Mouse (Mus musculus): Measurements from ENCODE around the gene Atp1a1. TPM values are rescaled to one million over a fixed set of nuclear protein-coding genes. Genes with fewer than 3 reads are reported as not detected.

The Atp1a1 gene
- polyA plus RNA-seq, 1 experiment from 2014 or later, result 150 TPM

DNA sequence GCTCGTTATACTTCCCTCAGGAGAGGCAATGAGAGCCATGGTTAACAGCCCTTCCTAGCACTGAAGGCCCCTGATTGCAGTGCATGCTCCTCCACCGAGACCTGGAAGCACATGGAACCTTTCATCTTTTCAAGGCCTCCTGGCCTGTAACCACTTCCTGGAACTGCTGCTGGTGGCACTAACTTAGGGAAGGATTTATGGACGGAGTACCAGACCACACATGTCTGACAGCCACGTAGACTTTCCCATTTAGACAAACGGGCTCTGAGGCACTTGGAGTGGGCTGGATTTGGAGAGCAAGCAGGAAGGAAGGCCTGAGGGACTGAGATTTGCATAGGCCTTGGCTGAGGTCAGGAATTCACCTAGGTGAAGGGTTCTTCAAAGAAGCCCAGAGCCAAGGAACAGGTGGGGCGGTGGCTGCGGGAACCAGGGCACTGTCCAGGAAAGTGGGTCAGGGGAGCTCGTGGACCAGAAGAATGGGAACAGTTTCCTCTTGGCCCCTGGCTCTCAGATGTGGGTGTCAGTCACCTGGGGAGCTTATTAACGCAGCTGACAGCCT lies 28.9 kb downstream of the Atp1a1 start:
- TF ChIP-seq CTCF (IDR thresholded peaks at IDR 0.05; ENCODE audit: low read depth), result no peak
- no peaks in the 10 kb centered on the region for H3K9me3 ChIP-seq (ENCODE audit: low read depth, low read length)
- WGBS, result 66% methylated on average over 9 of the region's 9 CpGs
- no peak overlapping the region for H3K4me3 ChIP-seq (ENCODE audit: low read depth, low read length)
- no peak for ATAC-seq (ENCODE audit: insufficient read depth)
- no peaks in the 10 kb centered on the region for H3K4me1 ChIP-seq (ENCODE audit: insufficient read depth)
- no peak for DNase-seq
- no peak overlapping the region for H3K9ac ChIP-seq
- no peaks in the 10 kb centered on the region for H3K27me3 ChIP-seq (ENCODE audit: insufficient read depth, low read length)
- H3K4me2 ChIP-seq, result no peak overlapping the region
- H3K27ac ChIP-seq (ENCODE audit: low read depth), result no peak overlapping the region
- peaks cover 58% of the 10 kb centered on the region for H3K36me3 ChIP-seq (ENCODE audit: insufficient read depth)

DNA sequence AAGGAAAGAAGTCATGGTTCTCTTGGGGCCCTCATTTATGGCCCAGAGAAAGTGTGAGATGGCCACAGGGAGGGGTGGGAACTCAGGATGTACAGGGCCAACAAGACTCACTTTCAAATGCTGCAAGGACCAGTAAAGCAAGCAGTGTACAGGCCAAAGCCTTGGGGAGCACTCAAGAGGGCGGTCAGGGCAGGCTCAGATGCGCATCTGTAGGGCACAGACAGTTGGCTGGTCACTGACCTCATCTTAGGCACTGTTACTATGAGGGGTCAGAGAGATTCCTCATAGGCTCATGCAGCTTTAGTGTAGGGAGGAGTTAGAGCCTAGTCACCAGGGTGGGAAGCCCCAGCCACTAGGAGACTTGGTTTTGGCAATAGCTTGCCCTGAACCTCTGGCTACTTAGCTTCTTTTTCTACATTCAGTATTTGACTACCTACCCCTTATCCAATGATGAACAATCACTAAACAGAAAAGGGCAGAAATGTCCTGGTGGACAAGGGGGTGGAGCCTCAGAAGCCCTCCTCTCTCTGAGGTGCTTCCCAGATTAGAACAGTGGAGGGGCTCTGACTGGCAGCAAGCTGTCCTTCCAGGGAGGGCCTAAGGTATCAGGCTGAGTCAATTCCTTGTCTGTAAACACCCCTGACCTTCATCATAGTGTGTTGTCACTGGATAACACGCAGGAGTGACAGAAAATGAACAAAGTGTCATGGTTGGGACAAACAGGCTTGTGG lies 29.9 kb downstream of the Atp1a1 start:
- H3K4me2 ChIP-seq, result no peak overlapping the region
- peaks cover 48% of the 10 kb centered on the region for H3K36me3 ChIP-seq (ENCODE audit: insufficient read depth)
- H3K9ac ChIP-seq, result no peak overlapping the region
- H3K4me3 ChIP-seq (ENCODE audit: low read depth, low read length), result no peak overlapping the region
- no peak overlapping the region for H3K27ac ChIP-seq (ENCODE audit: low read depth)
- ATAC-seq (ENCODE audit: insufficient read depth) (no peak), DNase-seq (no peak)
- WGBS, result 75% methylated on average over 3 of the region's 3 CpGs
- H3K4me1 ChIP-seq (ENCODE audit: insufficient read depth), result no peaks in the 10 kb centered on the region
- no peaks in the 10 kb centered on the region for H3K27me3 ChIP-seq (ENCODE audit: insufficient read depth, low read length)
- H3K9me3 ChIP-seq (ENCODE audit: low read depth, low read length), result no peaks in the 10 kb centered on the region
- TF ChIP-seq CTCF (IDR thresholded peaks at IDR 0.05; ENCODE audit: low read depth), result no peak

DNA sequence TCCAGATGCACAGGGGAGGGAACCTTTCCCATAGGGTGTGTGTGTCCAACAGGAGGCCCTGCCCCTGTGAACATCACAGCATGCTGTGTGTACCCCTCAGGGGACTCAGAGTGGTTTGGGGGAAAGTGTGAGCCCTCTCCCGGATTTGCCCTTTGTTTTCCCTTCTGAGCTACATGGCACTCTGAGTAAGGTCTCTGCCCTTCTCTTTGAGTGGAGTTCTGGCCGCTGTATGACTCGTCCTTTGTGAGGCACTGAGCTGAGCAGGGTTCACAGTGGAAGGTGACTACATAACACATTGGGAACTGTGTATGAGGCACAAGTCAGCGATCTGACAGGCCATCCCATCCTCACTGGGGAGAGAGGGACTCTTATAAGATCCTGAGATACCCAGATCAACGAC lies 31.5 kb downstream of the Atp1a1 start:
- Histone ChIP-seq H3K27me3 (ENCODE audit: insufficient read depth, low read length) (no peaks in the 10 kb centered on the region), H3K36me3 (ENCODE audit: insufficient read depth) (peaks cover 32% of the 10 kb centered on the region), H3K4me2 (no peak overlapping the region), H3K4me1 (ENCODE audit: insufficient read depth) (no peaks in the 10 kb centered on the region), H3K9me3 (ENCODE audit: low read depth, low read length) (no peaks in the 10 kb centered on the region), H3K4me3 (ENCODE audit: low read depth, low read length) (no peak overlapping the region), H3K27ac (ENCODE audit: low read depth) (no peak overlapping the region), H3K9ac (no peak overlapping the region)
- TF ChIP-seq CTCF (IDR thresholded peaks at IDR 0.05; ENCODE audit: low read depth), result no peak
- DNase-seq, result no peak
- no peak for ATAC-seq (ENCODE audit: insufficient read depth)
- WGBS, result 55% methylated on average over 5 of the region's 5 CpGs

DNA sequence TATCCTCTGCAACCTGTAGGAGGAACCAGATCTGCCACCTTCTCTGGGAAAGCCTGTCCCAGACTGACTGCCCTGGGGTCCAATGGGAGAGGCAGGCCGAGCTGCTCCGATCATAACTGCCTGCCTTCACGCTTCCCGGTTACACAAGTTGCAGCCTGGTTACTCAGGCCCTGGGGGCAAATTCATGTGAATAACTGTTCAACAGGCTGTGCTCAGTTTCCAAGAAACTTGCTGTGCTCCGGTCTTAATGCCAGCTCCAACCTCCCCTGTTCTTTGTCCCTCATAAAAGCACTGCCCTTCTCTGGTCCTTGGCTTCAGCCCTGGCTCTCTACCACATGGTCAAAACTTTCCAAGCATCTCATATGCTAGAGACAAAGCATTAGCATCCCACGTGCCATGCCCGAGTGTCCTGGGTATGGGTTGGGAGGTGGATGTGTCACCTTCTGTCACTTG lies 32.3 kb downstream of the Atp1a1 start:
- DNase-seq, result no peak
- no peaks in the 10 kb centered on the region for H3K9me3 ChIP-seq (ENCODE audit: low read depth, low read length)
- H3K4me2 ChIP-seq, result no peak overlapping the region
- no peak for TF ChIP-seq CTCF (IDR thresholded peaks at IDR 0.05; ENCODE audit: low read depth)
- H3K4me1 ChIP-seq (ENCODE audit: insufficient read depth), result no peaks in the 10 kb centered on the region
- no peaks in the 10 kb centered on the region for H3K27me3 ChIP-seq (ENCODE audit: insufficient read depth, low read length)
- H3K27ac ChIP-seq (ENCODE audit: low read depth), result peak overlapping the region; percentile 16; the same call in 1 of the 2 replicates
- 49% methylated on average over 7 of the region's 7 CpGs for WGBS
- no peak overlapping the region for H3K9ac ChIP-seq
- H3K4me3 ChIP-seq (ENCODE audit: low read depth, low read length), result no peak overlapping the region
- H3K36me3 ChIP-seq (ENCODE audit: insufficient read depth), result peaks cover 24% of the 10 kb centered on the region
- ATAC-seq (ENCODE audit: insufficient read depth), result no peak

DNA sequence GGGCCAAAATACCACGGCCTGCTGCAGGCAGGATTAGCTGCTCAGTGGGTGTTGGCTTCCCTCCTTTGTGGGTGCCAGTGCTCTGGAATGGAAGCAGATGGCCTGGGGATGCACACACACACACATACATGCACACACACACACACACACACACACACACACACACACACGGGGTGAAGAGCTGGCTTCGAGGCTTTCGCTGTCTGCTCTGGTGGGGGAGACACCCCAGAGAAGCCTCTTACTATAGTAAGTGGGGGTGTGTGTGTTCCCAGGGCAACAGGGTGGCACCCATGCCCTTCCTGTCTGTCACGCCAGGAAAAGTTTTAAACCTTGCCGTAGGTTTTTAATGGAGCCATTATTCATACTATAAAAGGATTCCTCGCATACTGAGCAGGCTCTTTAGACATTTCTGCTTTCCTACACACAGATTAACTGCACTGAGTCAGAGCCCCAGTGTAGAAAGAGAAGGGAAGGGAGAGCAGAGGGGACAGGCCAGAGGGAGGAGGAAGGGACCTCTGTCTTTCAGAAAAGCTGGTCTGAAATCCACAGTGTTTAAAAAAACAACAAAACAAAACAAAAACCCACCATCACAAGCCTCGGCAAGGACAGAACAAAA lies 32.9 kb downstream of the Atp1a1 start:
- no peak overlapping the region for H3K9ac ChIP-seq
- DNase-seq, result no peak
- no peaks in the 10 kb centered on the region for H3K27me3 ChIP-seq (ENCODE audit: insufficient read depth, low read length)
- H3K9me3 ChIP-seq (ENCODE audit: low read depth, low read length), result no peaks in the 10 kb centered on the region
- 47% methylated on average over 8 of the region's 8 CpGs for WGBS
- H3K4me1 ChIP-seq (ENCODE audit: insufficient read depth), result no peaks in the 10 kb centered on the region
- no peak overlapping the region for H3K4me2 ChIP-seq
- peaks cover 18% of the 10 kb centered on the region for H3K36me3 ChIP-seq (ENCODE audit: insufficient read depth)
- no peak overlapping the region; the same call in 1 of the 2 replicates for H3K27ac ChIP-seq (ENCODE audit: low read depth)
- ATAC-seq (ENCODE audit: insufficient read depth), result no peak; the same call in 1 of the 2 replicates
- no peak overlapping the region for H3K4me3 ChIP-seq (ENCODE audit: low read depth, low read length)
- TF ChIP-seq CTCF (IDR thresholded peaks at IDR 0.05; ENCODE audit: low read depth), result no peak

DNA sequence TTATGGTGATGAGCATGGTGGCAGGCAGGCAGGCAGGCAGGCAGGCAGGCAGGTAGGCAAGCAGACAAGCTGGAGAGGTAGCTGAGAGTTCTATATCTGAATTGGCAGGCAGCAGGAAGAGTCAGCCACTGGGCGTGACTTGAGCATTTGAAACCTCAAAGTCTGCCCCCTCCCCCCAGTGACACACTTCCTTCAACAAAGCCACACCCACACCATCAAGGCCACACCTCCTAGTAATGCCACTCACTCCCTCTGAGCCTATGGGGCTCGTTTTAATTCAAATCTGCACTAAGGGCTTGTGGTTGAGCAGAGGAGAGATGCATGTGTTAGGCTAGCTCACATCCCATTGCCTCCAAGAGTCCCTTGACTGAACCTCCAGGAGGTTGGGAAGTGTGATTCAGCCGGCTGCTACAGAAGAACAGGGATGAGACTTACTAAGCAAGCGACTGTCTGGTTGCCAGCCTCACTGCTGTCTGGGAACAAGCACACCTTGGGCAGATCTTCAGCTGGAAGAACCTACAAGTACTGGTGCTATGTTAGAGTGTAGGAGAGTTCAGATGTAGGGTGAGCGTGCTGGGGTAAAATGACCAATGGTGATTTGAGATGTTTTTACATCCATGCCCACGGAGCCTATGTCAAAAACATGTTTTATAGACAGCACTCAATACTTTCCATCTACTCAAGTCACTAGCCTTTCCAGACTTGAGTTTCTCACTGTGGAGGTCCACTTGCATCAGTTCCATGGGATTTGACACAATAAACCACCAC lies 33.6 kb downstream of the Atp1a1 start:
- no peak overlapping the region for H3K4me3 ChIP-seq (ENCODE audit: low read depth, low read length)
- no peaks in the 10 kb centered on the region for H3K9me3 ChIP-seq (ENCODE audit: low read depth, low read length)
- no peak for ATAC-seq (ENCODE audit: insufficient read depth)
- H3K4me1 ChIP-seq (ENCODE audit: insufficient read depth), result no peaks in the 10 kb centered on the region
- H3K9ac ChIP-seq, result no peak overlapping the region
- 83% methylated on average over 6 of the region's 6 CpGs for WGBS
- H3K27ac ChIP-seq (ENCODE audit: low read depth), result no peak overlapping the region
- no peak for TF ChIP-seq CTCF (IDR thresholded peaks at IDR 0.05; ENCODE audit: low read depth)
- H3K27me3 ChIP-seq (ENCODE audit: insufficient read depth, low read length), result no peaks in the 10 kb centered on the region
- no peak overlapping the region for H3K4me2 ChIP-seq
- no peak for DNase-seq
- peaks cover 11% of the 10 kb centered on the region for H3K36me3 ChIP-seq (ENCODE audit: insufficient read depth)

DNA sequence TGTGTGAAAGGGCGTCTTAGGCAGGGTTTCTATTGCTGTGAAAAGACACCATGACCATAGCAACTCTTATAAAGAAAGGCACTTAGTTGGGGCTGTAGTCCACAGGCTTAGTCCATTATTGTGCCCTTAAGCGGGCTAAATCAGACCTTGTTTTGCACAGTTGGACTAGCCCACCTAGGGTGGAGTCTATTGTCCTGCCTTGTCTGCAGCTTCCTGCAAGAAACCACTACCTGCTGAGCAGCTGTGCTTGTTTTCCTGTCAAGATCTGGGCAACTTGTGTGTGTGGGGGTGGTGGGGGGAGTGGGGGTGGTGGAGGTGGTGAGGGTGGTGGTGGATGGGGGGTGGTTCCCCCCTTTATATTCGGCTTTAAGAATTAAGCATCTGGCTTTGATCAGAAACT lies 34.2 kb downstream of the Atp1a1 start:
- DNase-seq, result no peak
- no peak overlapping the region for H3K27ac ChIP-seq (ENCODE audit: low read depth)
- no peaks in the 10 kb centered on the region for H3K9me3 ChIP-seq (ENCODE audit: low read depth, low read length)
- no peaks in the 10 kb centered on the region for H3K27me3 ChIP-seq (ENCODE audit: insufficient read depth, low read length)
- no peak overlapping the region for H3K4me2 ChIP-seq
- H3K9ac ChIP-seq, result no peak overlapping the region
- peaks cover 4% of the 10 kb centered on the region for H3K36me3 ChIP-seq (ENCODE audit: insufficient read depth)
- ATAC-seq (ENCODE audit: insufficient read depth), result no peak
- H3K4me3 ChIP-seq (ENCODE audit: low read depth, low read length), result no peak overlapping the region
- H3K4me1 ChIP-seq (ENCODE audit: insufficient read depth), result no peaks in the 10 kb centered on the region
- WGBS, result 94% methylated on average over 3 of the region's 3 CpGs
- TF ChIP-seq CTCF (IDR thresholded peaks at IDR 0.05; ENCODE audit: low read depth), result no peak
